Mouse (Mus musculus): ENCODE measurements around the gene Hps5. TPM values are rescaled to one million over a fixed set of nuclear protein-coding genes. Genes with fewer than 3 reads are reported as not detected.
"Not testable (repeated sequence)": the region's sequence is repeated elsewhere in the genome, so short reads cannot be mapped to it uniquely, and the experiment has no call there.

Hps5 gene
- polyA plus RNA-seq, 1 experiment from 2014 or later, result 12.7 TPM

GRCm38 (mm10) chr7:46830799-46831590 lies 35.1 kb upstream of the Hps5 start:
- H3K4me2 ChIP-seq (replicated peaks), result no peak overlapping the region
- no peak overlapping the region for H3K27ac ChIP-seq
- DNase-seq (ENCODE audit: low spot score) (no peak), ATAC-seq (ENCODE audit: low FRiP score) (no peak)
- peaks cover 8% of the 10 kb centered on the region; the same call in 1 of the 2 replicates for H3K4me1 ChIP-seq (replicated peaks; ENCODE audit: control insufficient read depth, insufficient read depth, low read length)
- no peak overlapping the region for H3K4me3 ChIP-seq (replicated peaks; ENCODE audit: low read length)
- no peaks in the 10 kb centered on the region for H3K9me3 ChIP-seq (ENCODE audit: control insufficient read depth, low read length)
- 51% methylated on average over 13 of the region's 13 CpGs for WGBS
- H3K36me3 ChIP-seq (replicated peaks; ENCODE audit: control insufficient read depth, insufficient read depth), result no peaks in the 10 kb centered on the region
- no peak overlapping the region for H3K9ac ChIP-seq
- no peaks in the 10 kb centered on the region for H3K27me3 ChIP-seq (ENCODE audit: control insufficient read depth, insufficient read depth, low read length)

GRCm38 (mm10) chr7:46829911-46830310 lies 34.0 kb upstream of the Hps5 start:
- Histone ChIP-seq H3K36me3 (replicated peaks; ENCODE audit: control insufficient read depth, insufficient read depth) (no peaks in the 10 kb centered on the region), H3K9me3 (ENCODE audit: control insufficient read depth, low read length) (no peaks in the 10 kb centered on the region), H3K4me1 (replicated peaks; ENCODE audit: control insufficient read depth, insufficient read depth, low read length) (peaks cover 1% of the 10 kb centered on the region; the same call in 1 of the 2 replicates), H3K9ac (no peak overlapping the region), H3K27ac (no peak overlapping the region), H3K27me3 (ENCODE audit: control insufficient read depth, insufficient read depth, low read length) (no peaks in the 10 kb centered on the region), H3K4me3 (replicated peaks; ENCODE audit: low read length) (no peak overlapping the region), H3K4me2 (replicated peaks) (no peak overlapping the region)
- WGBS, result 86% methylated on average over 12 of the region's 12 CpGs
- ATAC-seq (ENCODE audit: low FRiP score) (no peak), DNase-seq (ENCODE audit: low spot score) (no peak)

- Histone ChIP-seq H3K27ac (no peak overlapping the region), H3K27me3 (ENCODE audit: control insufficient read depth, insufficient read depth, low read length) (no peaks in the 10 kb centered on the region), H3K9ac (no peak overlapping the region), H3K9me3 (ENCODE audit: control insufficient read depth, low read length) (no peaks in the 10 kb centered on the region), H3K4me2 (replicated peaks) (no peak overlapping the region), H3K36me3 (replicated peaks; ENCODE audit: control insufficient read depth, insufficient read depth) (peaks cover 15% of the 10 kb centered on the region), H3K4me1 (replicated peaks; ENCODE audit: control insufficient read depth, insufficient read depth, low read length) (no peaks in the 10 kb centered on the region), H3K4me3 (replicated peaks; ENCODE audit: low read length) (no peak overlapping the region)
- 90% methylated on average over 2 of the region's 2 CpGs for WGBS
- ATAC-seq (ENCODE audit: low FRiP score), result no peak
- no peak for DNase-seq (ENCODE audit: low spot score)
Observed at GRCm38 (mm10) chr7:46827803-46828184, 31.9 kb upstream of the Hps5 start.

GRCm38 (mm10) chr7:46827046-46827802 lies 31.4 kb upstream of the Hps5 start:
- Histone ChIP-seq H3K27me3 (ENCODE audit: control insufficient read depth, insufficient read depth, low read length) (no peaks in the 10 kb centered on the region), H3K9me3 (ENCODE audit: control insufficient read depth, low read length) (no peaks in the 10 kb centered on the region), H3K4me1 (replicated peaks; ENCODE audit: control insufficient read depth, insufficient read depth, low read length) (no peaks in the 10 kb centered on the region), H3K4me2 (replicated peaks) (no peak overlapping the region), H3K36me3 (replicated peaks; ENCODE audit: control insufficient read depth, insufficient read depth) (peaks cover 20% of the 10 kb centered on the region), H3K4me3 (replicated peaks; ENCODE audit: low read length) (no peak overlapping the region), H3K27ac (no peak overlapping the region), H3K9ac (no peak overlapping the region)
- ATAC-seq (ENCODE audit: low FRiP score) (no peak), DNase-seq (ENCODE audit: low spot score) (no peak)
- WGBS, result 83% methylated on average over 20 of the region's 20 CpGs

DNA sequence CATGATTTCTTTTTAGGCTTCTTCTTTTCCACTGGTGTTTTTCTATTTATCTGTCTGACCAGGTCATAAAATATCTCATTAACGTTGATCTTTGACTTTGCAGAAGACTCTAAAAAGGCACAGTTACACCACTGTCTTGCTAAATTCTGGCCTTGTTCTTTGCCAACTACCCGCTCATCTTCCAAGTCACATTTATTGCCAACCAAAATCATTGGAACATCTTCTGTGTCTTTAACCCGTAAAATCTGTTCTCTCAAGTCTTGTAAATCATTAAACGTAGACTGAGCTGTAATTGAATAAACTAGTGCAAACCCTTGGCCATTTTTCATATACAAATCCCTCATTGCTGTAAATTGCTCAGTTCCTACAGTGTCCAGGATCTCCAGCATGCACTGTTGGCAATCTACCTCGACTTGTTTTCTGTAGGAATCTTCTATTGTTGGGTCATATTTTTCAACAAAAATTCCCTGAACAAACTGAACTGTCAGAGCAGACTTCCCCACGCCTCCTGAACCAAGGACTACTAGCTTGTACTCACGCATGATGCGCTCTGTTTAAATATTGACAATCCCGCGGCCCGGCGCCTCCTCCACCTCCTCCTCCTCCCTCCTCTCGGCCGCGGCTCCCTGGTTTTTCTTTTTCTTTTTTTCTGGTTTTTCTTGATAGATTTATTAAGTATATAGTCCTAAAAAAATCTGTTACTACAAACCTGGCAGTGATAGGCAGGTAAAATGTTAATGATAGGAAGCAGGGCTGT lies 25.2 kb upstream of the Hps5 start:
- not testable (repeated sequence) for H3K27me3 ChIP-seq (ENCODE audit: control insufficient read depth, insufficient read depth, low read length); H3K4me2 ChIP-seq (replicated peaks); H3K27ac ChIP-seq; H3K9ac ChIP-seq; DNase-seq (ENCODE audit: low spot score); H3K4me3 ChIP-seq (replicated peaks; ENCODE audit: low read length); H3K9me3 ChIP-seq (ENCODE audit: control insufficient read depth, low read length); H3K4me1 ChIP-seq (replicated peaks; ENCODE audit: control insufficient read depth, insufficient read depth, low read length); ATAC-seq (ENCODE audit: low FRiP score)
- H3K36me3 ChIP-seq (replicated peaks; ENCODE audit: control insufficient read depth, insufficient read depth), result peaks cover 73% of the 10 kb centered on the region
- 90% methylated on average over 15 of the region's 15 CpGs for WGBS

- no peaks in the 10 kb centered on the region for H3K4me1 ChIP-seq (replicated peaks; ENCODE audit: control insufficient read depth, insufficient read depth, low read length)
- peaks cover 98% of the 10 kb centered on the region for H3K36me3 ChIP-seq (replicated peaks; ENCODE audit: control insufficient read depth, insufficient read depth)
- no peak overlapping the region for H3K4me2 ChIP-seq (replicated peaks)
- no peak for ATAC-seq (ENCODE audit: low FRiP score)
- H3K4me3 ChIP-seq (replicated peaks; ENCODE audit: low read length), result no peak overlapping the region
- no peak for DNase-seq (ENCODE audit: low spot score)
- no peak overlapping the region for H3K9ac ChIP-seq
- H3K27ac ChIP-seq, result no peak overlapping the region
- no peaks in the 10 kb centered on the region for H3K27me3 ChIP-seq (ENCODE audit: control insufficient read depth, insufficient read depth, low read length)
- 92% methylated on average over 4 of the region's 4 CpGs for WGBS
- H3K9me3 ChIP-seq (ENCODE audit: control insufficient read depth, low read length), result no peaks in the 10 kb centered on the region
Observed at GRCm38 (mm10) chr7:46814012-46814411, 18.1 kb upstream of the Hps5 start.

DNA sequence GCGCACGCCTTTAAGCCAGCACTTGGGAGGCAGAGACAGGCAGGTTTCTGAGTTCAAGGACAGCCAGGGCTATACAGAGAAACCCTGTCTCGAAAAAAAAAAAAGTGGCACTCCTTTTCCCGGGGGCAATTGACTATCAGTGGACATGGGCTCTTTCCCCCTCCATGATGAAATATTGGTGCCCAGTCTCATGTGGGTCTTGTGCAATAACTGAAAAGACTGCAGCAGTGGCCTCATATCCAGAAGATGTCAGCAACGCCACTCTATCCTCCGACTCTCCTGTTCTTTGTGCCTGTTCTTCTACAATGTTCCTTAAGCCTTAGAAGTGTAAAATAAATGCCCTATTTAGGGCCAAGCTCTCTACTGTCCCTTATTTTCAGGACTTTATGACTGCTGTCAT lies 14.5 kb upstream of the Hps5 start:
- ATAC-seq (ENCODE audit: low FRiP score) (no peak), DNase-seq (ENCODE audit: low spot score) (no peak)
- peaks cover 94% of the 10 kb centered on the region for H3K36me3 ChIP-seq (replicated peaks; ENCODE audit: control insufficient read depth, insufficient read depth)

DNA sequence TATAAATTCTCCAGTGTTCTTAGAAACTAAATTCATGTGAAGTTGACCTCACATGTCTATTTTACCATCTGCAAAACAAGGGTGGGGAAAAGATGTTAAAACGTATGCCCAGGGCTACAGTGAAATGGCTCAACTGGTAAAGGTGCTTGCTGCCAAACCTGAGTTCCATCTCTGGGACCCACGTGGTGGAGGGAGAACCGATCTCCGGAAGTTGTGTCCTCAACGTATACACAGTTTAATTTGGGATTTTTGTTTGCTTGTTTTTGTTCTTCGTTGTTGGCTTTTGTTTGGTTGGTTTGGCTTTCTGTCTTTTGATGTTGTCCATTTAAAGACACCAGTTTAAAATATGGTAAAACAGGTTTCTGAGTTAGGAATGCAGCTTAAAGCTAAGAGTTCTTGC lies 915 bp upstream of the Hps5 start:
- H3K4me2 ChIP-seq (replicated peaks), result peak overlapping the region; percentile 87
- no peak overlapping the region for H3K27ac ChIP-seq
- H3K9ac ChIP-seq, result peak overlapping the region; percentile 90
- H3K9me3 ChIP-seq (ENCODE audit: control insufficient read depth, low read length), result no peaks in the 10 kb centered on the region
- DNase-seq (ENCODE audit: low spot score) (no peak), ATAC-seq (ENCODE audit: low FRiP score) (no peak)
- H3K4me1 ChIP-seq (replicated peaks; ENCODE audit: control insufficient read depth, insufficient read depth, low read length), result peaks cover 24% of the 10 kb centered on the region
- H3K27me3 ChIP-seq (ENCODE audit: control insufficient read depth, insufficient read depth, low read length), result no peaks in the 10 kb centered on the region
- H3K36me3 ChIP-seq (replicated peaks; ENCODE audit: control insufficient read depth, insufficient read depth), result peaks cover 24% of the 10 kb centered on the region
- WGBS, result 67% methylated on average over 6 of the region's 6 CpGs
- peak overlapping the region; percentile 90 for H3K4me3 ChIP-seq (replicated peaks; ENCODE audit: low read length)

More for the DNA sequence above, 14.5 kb upstream of the Hps5 start:
- Histone ChIP-seq H3K4me3 (replicated peaks; ENCODE audit: low read length) (no peak overlapping the region), H3K27ac (no peak overlapping the region), H3K4me2 (replicated peaks) (no peak overlapping the region), H3K27me3 (ENCODE audit: control insufficient read depth, insufficient read depth, low read length) (no peaks in the 10 kb centered on the region), H3K9ac (no peak overlapping the region), H3K4me1 (replicated peaks; ENCODE audit: control insufficient read depth, insufficient read depth, low read length) (no peaks in the 10 kb centered on the region), H3K9me3 (ENCODE audit: control insufficient read depth, low read length) (no peaks in the 10 kb centered on the region)
- WGBS, result 95% methylated on average over 5 of the region's 6 CpGs

- peak overlapping the region; percentile 87 for H3K4me2 ChIP-seq (replicated peaks)
- no peaks in the 10 kb centered on the region for H3K9me3 ChIP-seq (ENCODE audit: control insufficient read depth, low read length)
- under 1% methylated on average over 17 of the region's 31 CpGs for WGBS
- H3K36me3 ChIP-seq (replicated peaks; ENCODE audit: control insufficient read depth, insufficient read depth), result peaks cover 18% of the 10 kb centered on the region
- peak overlapping the region; percentile 86 for H3K27ac ChIP-seq
- H3K27me3 ChIP-seq (ENCODE audit: control insufficient read depth, insufficient read depth, low read length), result no peaks in the 10 kb centered on the region
- no peak; the same call in 1 of the 2 replicates for ATAC-seq (ENCODE audit: low FRiP score)
- H3K4me3 ChIP-seq (replicated peaks; ENCODE audit: low read length), result peak overlapping the region; percentile 90
- peak overlapping the region; percentile 90 for H3K9ac ChIP-seq
- peaks cover 24% of the 10 kb centered on the region for H3K4me1 ChIP-seq (replicated peaks; ENCODE audit: control insufficient read depth, insufficient read depth, low read length)
- DNase-seq (ENCODE audit: low spot score), result no peak
Observed at GRCm38 (mm10) chr7:46796206-46796679, 379 bp upstream of the Hps5 start.

Measured in hindbrain, embryonic 14.5 days (tissue).